Mouse (Mus musculus): ENCODE measurements around the gene Dennd1b. TPM values are rescaled to one million over a fixed set of nuclear protein-coding genes. Genes with fewer than 3 reads are reported as not detected.

Dennd1b gene
- polyA plus RNA-seq, 1 experiment from 2014 or later, result 6.7 TPM

DNA sequence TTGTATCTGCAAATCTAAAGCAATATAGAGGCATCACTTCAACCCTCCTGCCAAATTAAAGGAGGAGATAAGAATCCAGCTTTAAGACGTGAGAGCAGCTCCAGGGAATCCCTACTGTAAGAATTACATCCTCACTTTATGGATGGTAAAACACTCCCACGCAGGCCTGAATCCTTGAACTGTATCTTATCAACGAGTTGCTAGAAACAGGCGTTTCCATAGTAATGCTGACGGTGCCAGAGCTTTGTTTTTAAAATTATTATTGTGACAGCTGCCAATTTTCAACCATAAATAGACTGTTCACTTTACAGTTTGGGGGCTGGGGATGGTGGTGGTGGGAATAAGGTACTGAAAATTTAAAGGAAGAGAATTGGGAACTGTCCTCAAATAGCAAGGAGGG lies 239.8 kb downstream of the Dennd1b start:
- H3K9ac ChIP-seq, result no peak overlapping the region
- no peaks in the 10 kb centered on the region for H3K36me3 ChIP-seq
- no peaks in the 10 kb centered on the region for H3K4me1 ChIP-seq
- H3K9me3 ChIP-seq (replicated peaks), result no peaks in the 10 kb centered on the region
- no peak overlapping the region for H3K4me2 ChIP-seq (replicated peaks)
- H3K27me3 ChIP-seq, result no peaks in the 10 kb centered on the region
- ATAC-seq (ENCODE audit: insufficient number of reproducible peaks, low FRiP score, low TSS enrichment, low read depth), result no peak
- WGBS, result 64% methylated on average over 5 of the region's 5 CpGs
- H3K27ac ChIP-seq (replicated peaks), result no peak overlapping the region
- H3K4me3 ChIP-seq (replicated peaks), result no peak overlapping the region

GRCm38 (mm10) chr1:139206259-139206658 lies 243.0 kb downstream of the Dennd1b start:
- no peaks in the 10 kb centered on the region for H3K27me3 ChIP-seq
- 60% methylated on average over 4 of the region's 4 CpGs for WGBS
- H3K4me2 ChIP-seq (replicated peaks), result no peak overlapping the region
- no peak overlapping the region for H3K9ac ChIP-seq
- H3K4me3 ChIP-seq (replicated peaks), result no peak overlapping the region
- no peaks in the 10 kb centered on the region for H3K9me3 ChIP-seq (replicated peaks)
- H3K4me1 ChIP-seq, result no peaks in the 10 kb centered on the region
- H3K27ac ChIP-seq (replicated peaks), result no peak overlapping the region
- H3K36me3 ChIP-seq, result no peaks in the 10 kb centered on the region
- ATAC-seq (ENCODE audit: insufficient number of reproducible peaks, low FRiP score, low TSS enrichment, low read depth), result no peak

DNA sequence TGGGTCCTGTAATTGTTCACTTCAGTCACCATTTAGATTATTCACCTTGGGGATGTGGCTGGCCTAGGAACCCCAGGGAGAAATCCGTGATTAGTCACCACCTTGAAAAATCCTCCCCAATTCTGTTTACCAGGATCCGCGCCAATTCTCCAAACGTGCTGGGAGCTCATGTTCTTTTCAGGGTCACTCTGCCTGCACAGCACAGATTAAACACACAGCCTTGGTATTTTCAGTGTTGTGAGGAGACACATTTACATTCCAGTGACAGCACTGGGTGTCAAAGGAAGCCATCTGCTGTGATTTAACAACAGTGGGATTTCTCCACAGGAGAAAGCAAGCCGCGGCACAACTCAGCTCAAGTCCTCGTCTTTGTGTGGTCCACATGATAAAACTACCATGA lies 246.6 kb downstream of the Dennd1b start:
- 33% methylated on average over 7 of the region's 7 CpGs for WGBS
- Histone ChIP-seq H3K4me3 (replicated peaks) (no peak overlapping the region), H3K27me3 (no peaks in the 10 kb centered on the region), H3K27ac (replicated peaks) (no peak overlapping the region), H3K4me1 (no peaks in the 10 kb centered on the region), H3K9me3 (replicated peaks) (no peaks in the 10 kb centered on the region), H3K36me3 (no peaks in the 10 kb centered on the region), H3K9ac (no peak overlapping the region), H3K4me2 (replicated peaks) (no peak overlapping the region)
- no peak for ATAC-seq (ENCODE audit: insufficient number of reproducible peaks, low FRiP score, low TSS enrichment, low read depth)

- Histone ChIP-seq H3K9ac (no peak overlapping the region), H3K4me2 (replicated peaks) (no peak overlapping the region), H3K4me3 (replicated peaks) (no peak overlapping the region), H3K27me3 (no peaks in the 10 kb centered on the region), H3K36me3 (no peaks in the 10 kb centered on the region), H3K9me3 (replicated peaks) (no peaks in the 10 kb centered on the region), H3K27ac (replicated peaks) (no peak overlapping the region), H3K4me1 (no peaks in the 10 kb centered on the region)
- 47% methylated on average over 4 of the region's 4 CpGs for WGBS
- ATAC-seq (ENCODE audit: insufficient number of reproducible peaks, low FRiP score, low TSS enrichment, low read depth), result peak; percentile 63; the same call in 1 of the 2 replicates
Observed at GRCm38 (mm10) chr1:139210505-139210904, 247.3 kb downstream of the Dennd1b start.

GRCm38 (mm10) chr1:139215311-139215710 lies 252.1 kb downstream of the Dennd1b start:
- Histone ChIP-seq H3K4me2 (replicated peaks) (no peak overlapping the region), H3K27me3 (no peaks in the 10 kb centered on the region), H3K4me3 (replicated peaks) (no peak overlapping the region), H3K27ac (replicated peaks) (no peak overlapping the region), H3K9ac (no peak overlapping the region), H3K36me3 (no peaks in the 10 kb centered on the region), H3K9me3 (replicated peaks) (no peaks in the 10 kb centered on the region), H3K4me1 (no peaks in the 10 kb centered on the region)
- ATAC-seq (ENCODE audit: insufficient number of reproducible peaks, low FRiP score, low TSS enrichment, low read depth), result no peak
- WGBS, result 56% methylated on average over 8 of the region's 8 CpGs

- Histone ChIP-seq H3K4me3 (replicated peaks) (no peak overlapping the region), H3K36me3 (no peaks in the 10 kb centered on the region), H3K27ac (replicated peaks) (no peak overlapping the region), H3K4me2 (replicated peaks) (no peak overlapping the region), H3K9me3 (replicated peaks) (no peaks in the 10 kb centered on the region), H3K27me3 (no peaks in the 10 kb centered on the region), H3K4me1 (no peaks in the 10 kb centered on the region), H3K9ac (no peak overlapping the region)
- WGBS, result 55% methylated on average over 4 of the region's 4 CpGs
- ATAC-seq (ENCODE audit: insufficient number of reproducible peaks, low FRiP score, low TSS enrichment, low read depth), result no peak
Observed at GRCm38 (mm10) chr1:139223804-139224203, 260.6 kb downstream of the Dennd1b start.

GRCm38 (mm10) chr1:139224309-139224949 lies 261.2 kb downstream of the Dennd1b start:
- Histone ChIP-seq H3K9me3 (replicated peaks) (no peaks in the 10 kb centered on the region), H3K4me2 (replicated peaks) (no peak overlapping the region), H3K27me3 (no peaks in the 10 kb centered on the region), H3K36me3 (no peaks in the 10 kb centered on the region), H3K4me1 (no peaks in the 10 kb centered on the region), H3K27ac (replicated peaks) (no peak overlapping the region), H3K9ac (no peak overlapping the region), H3K4me3 (replicated peaks) (no peak overlapping the region)
- no peak for ATAC-seq (ENCODE audit: insufficient number of reproducible peaks, low FRiP score, low TSS enrichment, low read depth)
- 79% methylated on average over 6 of the region's 6 CpGs for WGBS

Other genes starting within 250 kb of the Dennd1b start
- 0.24 and 0.63 TPM in 2 replicates for gene Lhx9, start 114.9 kb upstream of the Dennd1b start, polyA plus RNA-seq (2015; fragmentation: Nextera tagmentation; extraction: Ambion mirVana)
- 32.8 and 32.9 TPM in 2 replicates for gene 2310009B15Rik, start 106.6 kb upstream of the Dennd1b start, polyA plus RNA-seq (2015; fragmentation: Nextera tagmentation; extraction: Ambion mirVana)